Mouse (Mus musculus) brain, embryonic 14.5 days (tissue): ENCODE results near the gene Adap1. TPM values are rescaled to one million over a fixed set of nuclear protein-coding genes. Genes with fewer than 3 reads are reported as not detected.
"Not testable (repeated sequence)": the region's sequence is repeated elsewhere in the genome, so short reads cannot be mapped to it uniquely, and the experiment has no call there.

ENCODE experiments used
- DNase-seq: peaks from one replicate; pipeline ENCODE4 v3.0.0-alpha.2; 2011; ENCODE audit warnings: low read depth
- CTCF ChIP-seq: fragments of 200-500 bp; IDR thresholded peaks from 2 replicates; pipeline ENCODE4 v1.5.1; 2012; ENCODE audit warnings: inconsistent platforms, mild to moderate bottlenecking, moderate library complexity, borderline replicate concordance; ENCODE audit not compliant: insufficient read depth, insufficient read length; ENCODE audit errors: extremely low read depth
- POLR2A ChIP-seq: fragments of 200-500 bp; IDR thresholded peaks from 2 replicates; pipeline ENCODE4 v1.6.1; 2012; ENCODE audit warnings: mild to moderate bottlenecking, inconsistent platforms, borderline replicate concordance; ENCODE audit not compliant: poor library complexity, insufficient read depth, insufficient read length, severe bottlenecking; ENCODE audit errors: extremely low read depth
- polyA plus RNA-seq: library from polyadenylated mRNA; depleted of rRNA; stranded (reverse); fragments of >200 nt; gene quantifications from 2 replicates; pipeline ENCODE4 v1.2.3, GENCODE M21; 2012

The Adap1 gene
- polyA plus RNA-seq, 1 experiment, result 66.4 TPM

DNA sequence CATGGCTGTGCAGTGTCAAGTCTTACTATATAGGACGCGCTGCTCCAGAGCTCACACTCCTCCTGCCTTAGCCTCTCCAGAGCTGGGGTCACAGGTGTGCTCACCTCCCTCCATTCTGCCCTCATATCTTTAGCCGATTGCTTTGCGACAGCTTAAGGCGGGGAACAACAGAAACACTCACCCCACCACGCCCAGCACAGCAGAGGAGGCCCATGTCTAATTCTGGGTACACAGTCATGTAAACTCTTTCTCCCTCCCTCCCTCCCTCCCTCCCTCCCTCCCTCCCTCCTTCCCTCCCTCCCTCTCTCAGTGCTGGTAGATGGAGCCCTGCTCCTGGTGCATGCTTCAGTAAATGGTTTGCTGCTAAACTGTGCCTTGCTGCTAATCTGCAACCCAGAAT is 24.3 kb upstream of the Adap1 start:
- no peak for DNase-seq
- TF ChIP-seq CTCF (no peak), POLR2A (no peak)

GRCm38 (mm10) chr5:139347225-139347624 is 21.8 kb upstream of the Adap1 start:
- no peak for DNase-seq
- TF ChIP-seq CTCF (no peak), POLR2A (no peak)

GRCm38 (mm10) chr5:139345364-139345714 is 19.9 kb upstream of the Adap1 start:
- TF ChIP-seq CTCF (no peak), POLR2A (no peak)
- DNase-seq, result no peak

- TF ChIP-seq CTCF (no peak), POLR2A (peak; percentile 50; the same call in 1 of the 2 replicates)
- peak; percentile 97 for DNase-seq
These were observed 19.4 kb upstream of the Adap1 start for GRCm38 (mm10) chr5:139344687-139345363.

- peak; percentile 90 for DNase-seq
- TF ChIP-seq POLR2A, result no peak
- TF ChIP-seq CTCF, result peak; percentile 97
These were observed 18.7 kb upstream of the Adap1 start for GRCm38 (mm10) chr5:139344021-139344686.

DNA sequence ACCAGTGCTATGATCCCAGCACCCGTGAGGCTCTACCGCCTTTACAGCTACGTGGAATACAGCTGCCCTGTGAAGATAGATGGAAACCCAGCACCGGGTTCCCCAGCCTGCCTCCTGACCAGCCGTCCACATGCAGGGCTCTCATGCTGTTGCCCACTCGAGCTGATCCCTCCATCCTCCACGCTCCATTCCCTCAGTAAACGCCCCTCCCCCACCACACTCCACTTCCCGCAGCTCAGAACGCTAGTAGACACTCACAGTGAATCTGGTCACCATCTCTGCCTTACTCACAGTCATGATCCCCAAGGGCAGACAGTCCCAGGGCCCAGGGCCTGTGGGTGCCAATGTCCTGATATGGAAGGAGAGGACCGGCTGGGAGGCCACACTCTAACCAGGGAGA is 13.5 kb upstream of the Adap1 start:
- no peak for TF ChIP-seq POLR2A
- no peak for TF ChIP-seq CTCF
- no peak for DNase-seq

DNA sequence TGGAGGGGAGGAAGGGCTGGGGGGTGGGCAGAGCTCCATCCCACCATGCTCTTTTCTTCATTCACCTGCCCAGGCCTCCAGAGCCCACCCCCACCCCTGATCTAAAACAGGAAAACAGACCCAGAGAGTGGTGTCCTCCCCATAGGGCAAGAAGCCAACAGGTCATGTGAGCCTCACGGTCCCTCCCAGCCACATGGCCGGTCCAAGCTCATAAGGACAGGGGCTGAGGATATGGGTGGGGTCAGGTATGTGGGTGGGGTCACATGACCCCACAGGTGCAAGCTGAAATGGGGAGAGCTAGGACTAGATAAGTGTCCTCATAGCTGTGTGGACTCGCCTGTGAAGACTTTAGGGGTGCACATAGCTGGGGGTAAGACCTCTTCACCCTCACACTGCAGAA is 13.0 kb upstream of the Adap1 start:
- DNase-seq, result no peak
- no peak for TF ChIP-seq POLR2A
- TF ChIP-seq CTCF, result no peak

GRCm38 (mm10) chr5:139337826-139338370 is 12.5 kb upstream of the Adap1 start:
- DNase-seq, result no peak
- no peak for TF ChIP-seq CTCF
- TF ChIP-seq POLR2A, result no peak

DNA sequence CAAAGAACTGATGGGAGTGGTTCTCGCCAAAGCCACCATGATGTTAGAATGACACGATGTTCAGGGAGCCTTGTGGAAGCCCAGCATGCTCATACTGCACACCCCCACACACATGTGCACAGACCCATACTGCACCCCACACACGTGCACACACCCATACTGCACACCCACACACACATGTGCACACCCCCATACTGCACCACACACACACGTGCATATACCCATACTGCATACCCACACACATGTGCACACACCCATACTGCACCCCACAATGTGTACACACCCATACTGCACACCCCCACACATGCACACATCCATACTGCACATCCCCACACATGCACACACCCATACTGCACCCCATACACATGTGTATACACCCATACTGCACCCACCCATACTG is 10.2 kb upstream of the Adap1 start:
- DNase-seq, result no peak
- TF ChIP-seq POLR2A (no peak), CTCF (no peak)

DNA sequence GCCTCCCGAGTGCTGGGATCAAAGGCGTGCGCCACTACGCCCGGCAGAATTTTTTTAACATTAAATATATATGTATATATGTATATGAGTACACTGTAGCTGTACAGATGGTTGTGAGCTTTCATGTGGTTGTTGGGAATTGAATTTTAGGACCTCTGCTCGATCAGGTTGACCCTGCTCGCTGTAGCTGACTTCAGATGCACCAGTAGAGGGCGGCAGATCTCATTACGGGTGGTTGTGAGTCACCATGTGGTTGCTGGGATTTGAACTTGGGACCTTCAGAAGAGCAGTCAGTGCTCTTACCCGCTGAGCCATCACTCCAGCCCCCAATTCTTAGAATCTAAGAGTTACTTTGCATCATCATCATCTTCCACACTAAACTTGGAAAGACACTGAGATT is 9.0 kb upstream of the Adap1 start:
- not testable (repeated sequence) for DNase-seq

DNA sequence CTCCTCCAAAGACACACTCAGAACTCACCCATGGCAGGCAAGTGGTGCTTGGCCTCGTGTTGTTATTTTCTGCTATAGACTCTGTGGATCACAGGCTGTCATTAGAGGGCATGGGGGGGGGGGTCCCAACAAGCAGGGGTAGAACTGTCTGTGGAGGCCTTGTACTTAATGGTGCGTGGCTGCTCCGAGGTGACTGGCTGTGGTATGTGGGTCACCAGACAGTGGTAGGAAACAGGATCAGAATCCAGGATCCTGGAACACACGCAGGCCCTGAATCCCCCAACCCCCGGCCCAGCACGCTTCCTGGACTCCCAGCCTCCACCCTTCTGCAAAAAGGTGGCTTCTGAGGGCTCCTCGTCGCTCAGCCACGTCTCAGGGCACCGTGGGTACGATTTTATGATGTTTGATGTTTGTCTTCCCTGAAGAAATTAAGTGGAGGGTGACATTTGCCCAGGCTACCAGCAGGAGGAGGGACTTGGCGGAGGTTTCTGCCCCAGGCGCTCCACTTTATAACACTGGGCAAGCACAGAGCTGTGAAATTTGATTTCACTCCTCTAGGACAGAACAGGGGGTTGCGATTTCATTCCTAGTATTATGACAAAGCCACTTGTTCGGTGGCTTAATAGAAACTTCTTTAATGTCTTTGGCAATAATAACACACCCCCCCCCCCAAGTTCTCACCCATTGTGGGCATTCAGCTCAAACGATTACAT is 8.0 kb upstream of the Adap1 start:
- no peak for TF ChIP-seq CTCF
- TF ChIP-seq POLR2A, result no peak
- DNase-seq, result no peak
